Mouse (Mus musculus) gastrocnemius, adult 8-10 months (tissue): Measurements from ENCODE around the gene H2afv. TPM values are rescaled to one million over a fixed set of nuclear protein-coding genes. Genes with fewer than 3 reads are reported as not detected.

ENCODE experiments used
- DNase-seq, 2 experiments: peaks; one replicate each; pipeline ENCODE4 v3.0.0; 2022; ENCODE audit warnings: low spot score in 2 of 2
- microRNA-seq: library from miRNA; unstranded; fragments of <30 nt; microRNA quantifications from one replicate; pipeline ENCODE4 v1.2.0, GENCODE M21; 2022
- total RNA-seq, 4 experiments: library from RNA; stranded (reverse); gene quantifications; 2 replicates each; pipeline ENCODE4 v1.2.4; 2022

The H2afv gene
- total RNA-seq, 4 experiments from 2014 or later, result 47.7 to 58.3 (median 56.0) TPM

DNA sequence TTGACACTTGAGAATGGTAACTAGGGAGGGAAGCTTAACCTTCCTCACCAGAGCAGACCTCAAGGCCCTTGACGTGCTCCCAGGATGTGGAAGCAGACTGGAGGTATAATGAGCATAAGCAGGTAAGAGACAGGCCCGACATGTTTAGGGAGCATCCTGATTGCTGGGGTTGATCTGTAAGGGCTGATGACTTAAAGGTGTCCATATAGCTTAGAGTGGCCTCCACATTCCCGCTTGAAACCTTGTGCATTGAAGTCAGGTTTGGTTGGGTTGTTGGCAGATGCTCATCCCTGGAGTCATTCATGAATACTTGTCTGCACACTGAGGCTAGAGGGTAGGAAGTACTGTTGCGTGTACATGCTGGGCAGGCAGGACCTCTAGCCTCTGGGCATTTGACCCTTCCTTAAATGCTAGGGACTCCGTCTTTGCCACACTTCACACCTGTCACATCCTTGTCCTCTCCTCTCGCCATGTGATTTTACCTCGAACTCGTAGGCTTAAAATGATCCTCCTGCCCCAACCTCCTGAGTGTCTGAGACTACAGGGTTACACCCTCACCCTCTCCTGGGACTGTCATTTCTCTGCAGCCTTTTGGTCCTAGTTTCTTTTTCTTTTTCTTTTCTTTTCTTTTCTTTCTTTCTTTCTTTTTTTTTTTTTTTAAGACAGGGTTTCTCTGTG lies 53.7 kb downstream of the H2afv start:
- no peak for DNase-seq

DNA sequence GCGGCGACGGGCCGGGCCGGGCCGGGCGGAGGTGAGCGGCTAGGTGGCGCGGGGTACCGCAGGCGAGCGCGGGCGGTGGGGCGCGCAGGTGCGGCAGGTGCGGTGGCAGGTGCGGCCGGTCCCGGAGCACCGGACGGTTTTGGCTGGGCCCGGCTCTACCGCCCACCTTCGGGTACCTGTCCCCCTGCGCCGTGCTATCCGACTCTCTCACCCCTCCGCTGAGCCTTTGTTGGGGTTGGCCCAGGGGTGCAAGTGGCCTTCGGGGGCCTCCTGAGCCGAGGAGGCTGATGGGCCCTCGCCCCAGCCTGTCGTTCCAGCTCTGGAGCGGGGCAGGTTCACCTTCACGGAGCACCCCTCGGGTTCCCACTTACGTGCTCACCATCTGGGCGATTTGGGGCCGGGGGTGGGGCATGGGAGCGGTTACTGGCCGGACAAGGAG lies 54.7 kb downstream of the H2afv start:
- no peak for DNase-seq

DNA sequence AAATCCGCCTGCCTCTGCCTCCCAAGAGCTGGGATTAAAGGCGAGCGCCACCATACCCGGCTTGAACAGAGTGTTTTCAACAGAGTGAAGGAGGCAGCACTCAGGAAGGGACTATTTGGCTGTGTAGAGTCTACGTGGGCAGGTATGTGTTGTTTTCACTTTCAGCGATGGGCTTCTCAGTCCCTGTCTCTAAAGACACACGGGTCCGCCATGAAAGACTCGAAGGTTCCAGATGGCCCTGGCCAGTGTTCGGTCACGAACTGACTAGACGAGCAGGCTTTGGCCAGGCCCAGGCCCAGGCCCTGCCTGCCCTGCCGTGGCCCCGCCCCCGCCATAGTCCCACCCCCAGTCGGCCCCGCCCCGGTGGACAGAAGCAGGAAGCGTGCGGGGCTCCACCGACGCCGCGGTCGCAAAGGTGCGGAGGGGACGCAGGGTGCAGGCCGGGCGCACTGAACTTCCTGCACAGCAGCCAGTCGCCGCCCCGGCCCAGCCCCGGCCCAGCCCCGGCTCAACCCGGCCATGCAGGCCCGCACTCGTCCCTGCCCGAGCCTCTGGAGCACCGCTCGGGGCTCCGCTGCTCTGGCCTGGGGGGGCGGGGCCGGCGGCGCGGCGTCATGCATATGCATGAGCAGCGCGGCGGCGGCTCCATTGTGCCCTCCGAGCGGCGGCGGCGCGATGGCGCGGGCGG lies 55.4 kb downstream of the H2afv start, which contains the start of gene Zmiz2:
Gene Zmiz2 (plus strand): TSS at position 349 of the 688 bp plus-strand sequence.
- peak; percentile 93 to 94 for DNase-seq

DNA sequence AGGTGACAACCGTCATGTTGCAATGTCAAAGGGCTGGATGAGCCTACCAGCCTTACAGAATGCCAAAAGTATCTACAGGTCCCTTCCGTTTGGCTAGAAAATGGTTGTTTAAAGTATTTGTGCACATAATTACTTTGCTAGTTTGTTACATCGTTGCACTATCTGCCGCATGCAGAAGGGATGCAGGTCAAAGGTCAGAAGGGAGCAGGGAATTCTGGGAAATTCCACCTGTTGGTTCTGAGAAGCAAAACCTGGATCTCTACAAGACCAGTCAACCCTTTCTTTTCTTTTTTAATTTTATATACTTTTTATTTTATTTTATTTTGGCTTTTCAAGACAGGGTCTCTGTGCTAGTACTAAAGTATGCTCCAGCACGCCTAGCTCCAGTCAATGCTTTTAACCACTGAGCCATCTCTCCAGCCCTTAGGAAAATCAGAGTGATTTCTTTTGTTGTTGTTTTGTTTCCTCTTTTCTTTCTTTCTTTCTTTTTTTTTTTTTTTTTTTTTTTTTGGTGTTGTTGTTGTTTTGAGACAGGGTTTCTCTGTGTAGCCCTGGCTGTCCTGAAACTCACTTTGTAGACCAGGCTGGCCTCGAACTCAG lies 56.0 kb downstream of the H2afv start:
- no peak for DNase-seq

DNA sequence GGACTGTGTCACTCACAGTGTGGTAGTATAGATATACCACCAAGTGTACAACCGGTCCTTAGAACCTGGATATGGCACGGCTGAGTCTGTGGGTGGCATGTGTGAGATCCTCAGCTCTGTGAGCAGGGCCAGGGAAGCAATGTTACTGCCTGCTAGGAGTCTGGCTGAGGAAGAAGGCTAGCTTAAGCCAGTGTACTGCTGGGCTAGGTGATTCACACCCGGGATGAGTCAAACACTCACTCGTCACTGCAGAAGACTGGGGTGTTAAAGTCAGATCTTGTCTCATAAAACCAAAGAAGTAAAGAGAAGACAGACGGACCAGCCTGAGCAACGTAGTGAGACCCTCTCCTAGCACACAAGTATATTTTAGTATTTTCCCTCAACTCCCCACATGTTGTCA lies 63.3 kb downstream of the H2afv start:
- no peak for DNase-seq

Small RNAs within 50 kb of the gene (microRNA-seq; reads per million reads assigned to microRNA genes)
- gene Gm22123, result not detected
- gene Mir7651, result not detected

Other genes with a start within 250 kb of the H2afv start
- not detected for gene A730071L15Rik, start 244.4 kb downstream of the H2afv start, total RNA-seq
- gene Nudcd3, start 244.0 kb downstream of the H2afv start, total RNA-seq, result 10 to 100 TPM; 70.9 to 77.9 (median 76.1) TPM
- under 1 TPM in 3 of 4 experiments, not detected in 1; 0.07 to 0.32 (median 0.12) TPM for gene Npc1l1, start 214.3 kb downstream of the H2afv start, total RNA-seq
- gene Ddx56, start 176.7 kb downstream of the H2afv start, total RNA-seq, result 10 to 100 TPM; 20.6 to 26.3 (median 21.5) TPM
- 10 to 100 TPM; 64.3 to 69.4 (median 66.1) TPM for gene Tmed4, start 169.6 kb downstream of the H2afv start, total RNA-seq
- gene Ogdh, start 152.8 kb downstream of the H2afv start, total RNA-seq, result 100 to 1,000 TPM; 653 to 755 (median 701) TPM
- gene Zmiz2, start 55.4 kb downstream of the H2afv start, total RNA-seq, result 10 to 100 TPM; 50.7 to 65.8 (median 53.6) TPM
- 100 to 1,000 TPM; 189 to 256 (median 213) TPM for gene Ppia, start 29.0 kb downstream of the H2afv start, total RNA-seq
- gene Purb, start 31.5 kb upstream of the H2afv start, total RNA-seq, result 10 to 100 TPM; 19.1 to 24.8 (median 19.7) TPM
- under 1 TPM in 3 of 4 experiments, not detected in 1; 0.17 to 0.88 (median 0.61) TPM for gene Myo1g, start 76.5 kb upstream of the H2afv start, total RNA-seq
- gene Ccm2, start 102.4 kb upstream of the H2afv start, total RNA-seq, result 10 to 100 TPM; 21.1 to 33.3 (median 27.3) TPM
- under 1 TPM; 0.08 to 0.22 (median 0.15) TPM for gene Nacad, start 161.6 kb upstream of the H2afv start, total RNA-seq
- gene Tbrg4, start 181.6 kb upstream of the H2afv start, total RNA-seq, result 10 to 100 TPM; 53.8 to 63.0 (median 61.0) TPM
- not detected for gene Wap, start 194.2 kb upstream of the H2afv start, total RNA-seq
- gene Ramp3, start 214.1 kb upstream of the H2afv start, total RNA-seq, result 1 to 10 TPM in 1 of 4 experiments, under 1 TPM in 3; 0.54 to 1.5 (median 0.69) TPM